Mouse (Mus musculus) lung, embryonic 14.5 days (tissue): ENCODE results near the gene Gm29776. TPM values are rescaled to one million over a fixed set of nuclear protein-coding genes. Genes with fewer than 3 reads are reported as not detected.

Experiments
- ATAC-seq: fragments of 200-750 bp; cut with Nextera tagmentation; 2 replicates; pipeline ENCODE4 v1.8.0; 2017; ENCODE audit warnings: mild to moderate bottlenecking, moderate TSS enrichment, moderate library complexity; ENCODE audit not compliant: insufficient read depth
- DNase-seq: peaks from one replicate; pipeline ENCODE4 v3.0.0-alpha.2; 2015
- H3K27ac ChIP-seq: fragments of 300-500 bp; sonication (generic); 2 replicates; pipeline ENCODE4 v1.5.1; 2014; ENCODE audit warnings: low read depth, mild to moderate bottlenecking, moderate library complexity
- H3K27me3 ChIP-seq: fragments of 300-500 bp; sonication (generic); 2 replicates; pipeline ENCODE4 v1.6.1; 2014; ENCODE audit warnings: low read length, control low read depth; ENCODE audit not compliant: insufficient read depth
- H3K36me3 ChIP-seq: fragments of 300-500 bp; sonication (generic); 2 replicates; pipeline ENCODE4 v1.6.1; 2014; ENCODE audit warnings: control low read depth; ENCODE audit not compliant: insufficient read depth
- H3K4me1 ChIP-seq: fragments of 300-500 bp; sonication (generic); 2 replicates; pipeline ENCODE4 v1.6.1; 2014; ENCODE audit warnings: antibody characterized with exemption, control low read depth; ENCODE audit not compliant: insufficient read depth
- H3K4me2 ChIP-seq: fragments of 300-500 bp; sonication (generic); 2 replicates; pipeline ENCODE4 v1.6.1; 2014; ENCODE audit warnings: mild to moderate bottlenecking
- H3K4me3 ChIP-seq: fragments of 300-500 bp; sonication (generic); 2 replicates; pipeline ENCODE4 v1.5.1; 2014; ENCODE audit warnings: low read depth, low read length
- H3K9ac ChIP-seq: fragments of 300-500 bp; sonication (generic); 2 replicates; pipeline ENCODE4 v1.6.1; 2014
- H3K9me3 ChIP-seq: fragments of 300-500 bp; sonication (generic); 2 replicates; pipeline ENCODE4 v1.6.1; 2016; ENCODE audit warnings: low read depth, low read length, control low read depth
- CTCF ChIP-seq: IDR thresholded peaks from 2 replicates; pipeline ENCODE4 v1.5.1; 2016; ENCODE audit warnings: antibody characterized with exemption, low read depth
- WGBS: fragments of 180-500 bp; shearing (Covaris S2); extraction: QIAGEN DNeasy Blood & Tissue Kit; methylation state at CpG from one replicate; pipeline ENCODE4 v1.1.7; 2014; 5-methylcytosine and 5-hydroxymethylcytosine counted together
- polyA plus RNA-seq: library from polyadenylated mRNA; unstranded; fragments of >200 nt; fragmentation: Nextera tagmentation; extraction: Ambion mirVana; gene quantifications from 2 replicates; pipeline ENCODE4 v1.2.1, GENCODE M21; 2014

The Gm29776 gene
- polyA plus RNA-seq, 1 experiment from 2014 or later = 0.12 TPM

GRCm38 (mm10) chr14:54712074-54712473 lies 13.4 kb upstream of the Gm29776 start, which contains the start of gene Cebpe:
Gene Cebpe, minus strand, starts transcription at chr14:54712174.
- Histone ChIP-seq H3K4me3 (no peak within 1 kb of the TSS), H3K9ac (no peak within 1 kb of the TSS), H3K4me2 (no peak within 1 kb of the TSS), H3K9me3 (no peaks in the 10 kb centered on the region), H3K27ac (no peak within 1 kb of the TSS), H3K4me1 (no peaks in the 10 kb centered on the region), H3K27me3 (no peaks in the 10 kb centered on the region), H3K36me3 (no peaks in the 10 kb centered on the region)
- TF ChIP-seq CTCF = no peak
- DNase-seq = no peak
- 82% methylated on average over 7 of the region's 7 CpGs for WGBS
- no peak for ATAC-seq

DNA sequence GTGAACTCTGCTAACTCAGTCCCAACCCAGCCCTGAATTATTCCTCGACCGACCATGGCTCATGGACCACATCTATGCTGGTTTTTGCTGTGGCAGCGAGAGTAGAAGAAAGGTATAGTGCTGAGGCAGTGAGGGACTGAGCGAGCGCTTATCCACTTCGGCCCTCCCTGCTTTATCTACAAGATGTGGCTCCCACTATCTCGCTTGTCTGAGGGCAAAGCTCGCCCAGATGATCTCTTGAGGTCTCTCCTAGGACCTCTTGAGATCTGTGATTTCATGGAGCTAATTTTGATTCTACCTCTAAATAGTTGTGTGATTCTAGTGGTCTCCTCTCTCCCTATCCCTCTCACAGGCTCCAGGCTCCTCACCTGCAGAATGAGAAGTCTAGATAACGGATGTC lies 10.4 kb upstream of the Gm29776 start:
- TF ChIP-seq CTCF = no peak
- ATAC-seq (no peak), DNase-seq (no peak)
- H3K4me2 ChIP-seq = no peak overlapping the region
- H3K9me3 ChIP-seq = no peaks in the 10 kb centered on the region
- H3K4me3 ChIP-seq = no peak overlapping the region
- 71% methylated on average over 9 of the region's 9 CpGs for WGBS
- no peak overlapping the region for H3K9ac ChIP-seq
- H3K27me3 ChIP-seq = no peaks in the 10 kb centered on the region
- no peaks in the 10 kb centered on the region for H3K36me3 ChIP-seq
- no peaks in the 10 kb centered on the region for H3K4me1 ChIP-seq
- H3K27ac ChIP-seq = no peak overlapping the region

- no peaks in the 10 kb centered on the region for H3K36me3 ChIP-seq
- no peaks in the 10 kb centered on the region for H3K4me1 ChIP-seq
- no peak overlapping the region for H3K4me2 ChIP-seq
- WGBS = 39% methylated on average over 17 of the region's 17 CpGs
- H3K4me3 ChIP-seq = no peak overlapping the region
- H3K27ac ChIP-seq = no peak overlapping the region
- DNase-seq (no peak), ATAC-seq (no peak)
- H3K9ac ChIP-seq = no peak overlapping the region
- no peak for TF ChIP-seq CTCF
- no peaks in the 10 kb centered on the region for H3K9me3 ChIP-seq
- no peaks in the 10 kb centered on the region for H3K27me3 ChIP-seq
Measured at GRCm38 (mm10) chr14:54706589-54707320, 8.1 kb upstream of the Gm29776 start.

GRCm38 (mm10) chr14:54705844-54706243 lies 7.2 kb upstream of the Gm29776 start:
- DNase-seq (no peak), ATAC-seq (peak; percentile 70; the same call in 1 of the 2 replicates)
- no peak for TF ChIP-seq CTCF
- Histone ChIP-seq H3K4me1 (no peaks in the 10 kb centered on the region), H3K36me3 (no peaks in the 10 kb centered on the region), H3K4me3 (no peak overlapping the region), H3K27ac (no peak overlapping the region), H3K9me3 (no peaks in the 10 kb centered on the region), H3K27me3 (no peaks in the 10 kb centered on the region), H3K9ac (no peak overlapping the region), H3K4me2 (no peak overlapping the region)
- 21% methylated on average over 5 of the region's 5 CpGs for WGBS

DNA sequence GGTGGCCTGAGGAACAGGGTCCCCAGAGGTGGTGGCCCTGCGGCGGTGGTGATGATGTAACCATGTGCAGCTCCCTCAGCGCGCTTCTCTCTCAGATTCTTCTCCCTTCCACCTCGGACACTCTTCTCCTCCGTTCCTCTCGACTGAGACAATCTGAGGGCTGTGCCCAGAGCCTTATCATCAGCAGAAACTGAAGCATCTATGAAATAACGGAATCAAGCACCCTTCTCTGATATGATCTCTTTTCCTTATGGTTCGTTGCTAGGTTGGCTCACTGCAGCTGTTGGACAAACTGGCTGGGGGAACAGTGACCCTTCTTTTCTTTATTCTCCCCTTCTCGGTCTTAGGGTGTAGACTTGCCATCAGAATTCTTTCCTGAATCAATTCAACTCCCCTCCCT lies 4.6 kb upstream of the Gm29776 start:
- Histone ChIP-seq H3K4me1 (no peaks in the 10 kb centered on the region), H3K4me2 (no peak overlapping the region), H3K27me3 (no peaks in the 10 kb centered on the region), H3K9me3 (no peaks in the 10 kb centered on the region), H3K9ac (no peak overlapping the region), H3K36me3 (no peaks in the 10 kb centered on the region), H3K4me3 (no peak overlapping the region), H3K27ac (no peak overlapping the region)
- DNase-seq (no peak), ATAC-seq (no peak)
- 55% methylated on average over 10 of the region's 10 CpGs for WGBS
- no peak for TF ChIP-seq CTCF

DNA sequence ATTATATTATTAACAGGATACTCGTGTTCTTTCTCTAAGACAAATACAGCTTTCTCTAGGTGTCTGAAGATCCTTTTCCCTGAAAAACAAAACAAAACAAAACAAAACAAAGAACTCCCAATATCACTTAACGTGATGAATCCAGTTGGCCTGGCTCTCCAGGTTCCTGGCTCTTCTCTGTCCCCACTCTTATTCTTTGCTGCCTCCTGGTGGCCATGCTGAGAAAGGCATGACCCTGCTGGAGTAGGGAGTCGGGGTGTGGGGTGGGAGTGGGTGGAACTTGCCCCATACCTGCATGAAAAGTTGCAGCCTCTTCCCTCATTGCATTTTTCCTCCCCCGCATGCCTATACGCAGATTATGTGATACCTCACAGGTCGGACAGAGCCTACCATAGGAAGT lies 2.7 kb upstream of the Gm29776 start:
- peak; percentile 92 for TF ChIP-seq CTCF
- WGBS = 4% methylated on average over 6 of the region's 6 CpGs
- Histone ChIP-seq H3K4me3 (no peak overlapping the region), H3K27me3 (no peaks in the 10 kb centered on the region), H3K9me3 (no peaks in the 10 kb centered on the region), H3K9ac (no peak overlapping the region), H3K4me1 (no peaks in the 10 kb centered on the region), H3K36me3 (no peaks in the 10 kb centered on the region), H3K4me2 (no peak overlapping the region), H3K27ac (no peak overlapping the region)
- ATAC-seq (peak; percentile 47; the same call in 1 of the 2 replicates), DNase-seq (peak; percentile 86)

- H3K27ac ChIP-seq = no peak overlapping the region
- ATAC-seq (no peak), DNase-seq (no peak)
- no peak overlapping the region for H3K4me2 ChIP-seq
- no peaks in the 10 kb centered on the region for H3K36me3 ChIP-seq
- no peak for TF ChIP-seq CTCF
- no peaks in the 10 kb centered on the region for H3K27me3 ChIP-seq
- WGBS = 38% methylated on average over 3 of the region's 3 CpGs
- no peak overlapping the region for H3K4me3 ChIP-seq
- H3K9ac ChIP-seq = no peak overlapping the region
- no peaks in the 10 kb centered on the region for H3K4me1 ChIP-seq
- H3K9me3 ChIP-seq = no peaks in the 10 kb centered on the region
Measured at GRCm38 (mm10) chr14:54699586-54699985, 953 bp upstream of the Gm29776 start.
